Mouse (Mus musculus): ENCODE data around the gene Adgra1.

Adgra1 gene

GRCm38 (mm10) chr7:139850152-139850551 lies 16.2 kb downstream of the Adgra1 start:
- DNase-seq (ENCODE audit: low read depth, low spot score): peak; percentile 68

GRCm38 (mm10) chr7:139850677-139851076 lies 16.7 kb downstream of the Adgra1 start:
- no peak for DNase-seq (ENCODE audit: low read depth, low spot score)

GRCm38 (mm10) chr7:139851098-139851497 lies 17.1 kb downstream of the Adgra1 start:
- DNase-seq (ENCODE audit: low read depth, low spot score): no peak

- DNase-seq (ENCODE audit: low read depth, low spot score): no peak
Observed at GRCm38 (mm10) chr7:139855261-139855660, 21.3 kb downstream of the Adgra1 start.

- peak; percentile 71 for DNase-seq (ENCODE audit: low read depth, low spot score)
Observed at GRCm38 (mm10) chr7:139861411-139861810, 27.4 kb downstream of the Adgra1 start.

- no peak for DNase-seq (ENCODE audit: low read depth, low spot score)
Observed at GRCm38 (mm10) chr7:139863076-139863475, 29.1 kb downstream of the Adgra1 start.

GRCm38 (mm10) chr7:139864253-139864652 lies 30.3 kb downstream of the Adgra1 start:
- DNase-seq (ENCODE audit: low read depth, low spot score): no peak

- DNase-seq (ENCODE audit: low read depth, low spot score): no peak
Observed at GRCm38 (mm10) chr7:139864871-139865270, 30.9 kb downstream of the Adgra1 start.

- DNase-seq (ENCODE audit: low read depth, low spot score): no peak
Observed at GRCm38 (mm10) chr7:139871014-139871413, 37.0 kb downstream of the Adgra1 start.

- DNase-seq (ENCODE audit: low read depth, low spot score): peak; percentile 23
Observed at GRCm38 (mm10) chr7:139877167-139877792, 43.3 kb downstream of the Adgra1 start.

GRCm38 (mm10) chr7:139878122-139878521 lies 44.1 kb downstream of the Adgra1 start:
- DNase-seq (ENCODE audit: low read depth, low spot score): no peak

GRCm38 (mm10) chr7:139878621-139879020 lies 44.6 kb downstream of the Adgra1 start:
- DNase-seq (ENCODE audit: low read depth, low spot score): no peak

- no peak for DNase-seq (ENCODE audit: low read depth, low spot score)
Observed at GRCm38 (mm10) chr7:139883545-139883944, 49.6 kb downstream of the Adgra1 start.

- DNase-seq (ENCODE audit: low read depth, low spot score): no peak
Observed at GRCm38 (mm10) chr7:139891779-139892178, 57.8 kb downstream of the Adgra1 start.

- DNase-seq (ENCODE audit: low read depth, low spot score): peak; percentile 34
Observed at GRCm38 (mm10) chr7:139894655-139895557, 60.9 kb downstream of the Adgra1 start, which contains the start of gene Kndc1. Gene Kndc1, plus strand, starts transcription at chr7:139894696.

- DNase-seq (ENCODE audit: low read depth, low spot score): no peak
Observed at GRCm38 (mm10) chr7:139896271-139896670, 62.3 kb downstream of the Adgra1 start.

GRCm38 (mm10) chr7:139896796-139897195 lies 62.8 kb downstream of the Adgra1 start:
- no peak for DNase-seq (ENCODE audit: low read depth, low spot score)

GRCm38 (mm10) chr7:139898606-139899005 lies 64.6 kb downstream of the Adgra1 start:
- no peak for DNase-seq (ENCODE audit: low read depth, low spot score)

GRCm38 (mm10) chr7:139899505-139899904 lies 65.5 kb downstream of the Adgra1 start:
- DNase-seq (ENCODE audit: low read depth, low spot score): no peak

GRCm38 (mm10) chr7:139900456-139900855 lies 66.5 kb downstream of the Adgra1 start:
- DNase-seq (ENCODE audit: low read depth, low spot score): no peak

GRCm38 (mm10) chr7:139900896-139901295 lies 66.9 kb downstream of the Adgra1 start:
- DNase-seq (ENCODE audit: low read depth, low spot score): no peak

GRCm38 (mm10) chr7:139901981-139902380 lies 68.0 kb downstream of the Adgra1 start:
- no peak for DNase-seq (ENCODE audit: low read depth, low spot score)

- no peak for DNase-seq (ENCODE audit: low read depth, low spot score)
Observed at GRCm38 (mm10) chr7:139905261-139905660, 71.3 kb downstream of the Adgra1 start.

All from mesoderm, embryonic 11.5 days (tissue).